Mouse (Mus musculus) T-cell, adult 2 months (primary cell): ENCODE data around the gene Acoxl.

ENCODE experiments used
- DNase-seq: peaks from one replicate; pipeline ENCODE4 v3.0.0; 2022; ENCODE audit warnings: low spot score

Acoxl gene

GRCm38 (mm10) chr2:127838576-127838975, at the start of gene Acoxl:
Gene Acoxl, plus strand, starts transcription at chr2:127838876.
- no peak for DNase-seq

- DNase-seq = no peak
These were observed 49.5 kb upstream of the Acoxl start for GRCm38 (mm10) chr2:127789138-127789537.

- DNase-seq = no peak
These were observed 48.9 kb upstream of the Acoxl start for GRCm38 (mm10) chr2:127789651-127790270.

GRCm38 (mm10) chr2:127791919-127792603, 46.6 kb upstream of the Acoxl start, which contains the start of gene Mtln:
Gene Mtln, minus strand, starts transcription at chr2:127792488.
- peak; percentile 78 for DNase-seq

- DNase-seq = peak; percentile 91
These were observed 7.1 kb upstream of the Acoxl start, which contains the start of gene Bub1 for GRCm38 (mm10) chr2:127831401-127832102. Gene Bub1, minus strand, starts transcription at chr2:127831865.

- no peak for DNase-seq
These were observed 6.4 kb upstream of the Acoxl start for GRCm38 (mm10) chr2:127832103-127832832.

- peak; percentile 24 for DNase-seq
These were observed 5.9 kb upstream of the Acoxl start for GRCm38 (mm10) chr2:127832833-127833190.

GRCm38 (mm10) chr2:127839425-127839824, 749 bp downstream of the Acoxl start:
- no peak for DNase-seq

- DNase-seq = no peak
These were observed 2.7 kb downstream of the Acoxl start for GRCm38 (mm10) chr2:127841402-127841801.

- DNase-seq = no peak
These were observed 3.7 kb downstream of the Acoxl start for GRCm38 (mm10) chr2:127842421-127842820.

GRCm38 (mm10) chr2:127845346-127845982, 6.8 kb downstream of the Acoxl start:
- DNase-seq = no peak

- no peak for DNase-seq
These were observed 7.3 kb downstream of the Acoxl start for GRCm38 (mm10) chr2:127846008-127846407.

- no peak for DNase-seq
These were observed 7.9 kb downstream of the Acoxl start for GRCm38 (mm10) chr2:127846571-127846970.

- no peak for DNase-seq
These were observed 11.7 kb downstream of the Acoxl start for GRCm38 (mm10) chr2:127850371-127850770.

- DNase-seq = no peak
These were observed 15.8 kb downstream of the Acoxl start for GRCm38 (mm10) chr2:127854332-127854991.

GRCm38 (mm10) chr2:127864381-127864780, 25.7 kb downstream of the Acoxl start:
- no peak for DNase-seq

GRCm38 (mm10) chr2:127881063-127881462, 42.4 kb downstream of the Acoxl start:
- DNase-seq = peak; percentile 32

- DNase-seq = peak; percentile 75
These were observed 50.8 kb downstream of the Acoxl start for GRCm38 (mm10) chr2:127889432-127889831.

- no peak for DNase-seq
These were observed 51.3 kb downstream of the Acoxl start for GRCm38 (mm10) chr2:127889979-127890378.

GRCm38 (mm10) chr2:127890526-127890925, 51.9 kb downstream of the Acoxl start:
- DNase-seq = peak; percentile 19

- peak; percentile 12 for DNase-seq
These were observed 52.4 kb downstream of the Acoxl start for GRCm38 (mm10) chr2:127891056-127891455.
